Comparison of ENCODE assay signal across 8 mouse cellular contexts in genomic region chr16:13197293-13197692, GRCm38 (mm10). TPM values are rescaled to one million over a fixed set of nuclear protein-coding genes. Genes with fewer than 3 reads are reported as not detected.
DNase-seq lines count a peak whose midpoint lies in the region; ATAC-seq and TF ChIP-seq lines count a peak whose summit lies in the region.

No protein-coding gene starts in this region.

- intact Hi-C loops in left cerebral cortex, adult 2 months (cut with DNase I): loop anchor here (1.0 to 2.0 kb wide), 3 partner anchors 10 to 161 kb away; partner anchors contain the start of gene Mrtfb

- 38% methylated on average over 5 of the region's 5 CpGs for WGBS in intestine, embryonic 14.5 days
- 47% methylated on average over 5 of the region's 5 CpGs for WGBS in intestine, embryonic 15.5 days
- 32% methylated on average over 5 of the region's 5 CpGs for WGBS in forebrain, postnatal 0 days
- WGBS in liver, embryonic 12.5 days (ENCODE audit: insufficient replicate concordance): 22% methylated on average over 5 of the region's 5 CpGs

- ATAC-seq in intestine, embryonic 14.5 days (replicated peaks; ENCODE audit: low FRiP score, low TSS enrichment, low read depth): no peak
- ATAC-seq in intestine, embryonic 15.5 days: no peak
- peak; percentile 93 for ATAC-seq in forebrain, postnatal 0 days
- ATAC-seq in liver, embryonic 12.5 days: no peak

- no peaks in the 10 kb centered on the region for H3K27me3 ChIP-seq in intestine, embryonic 14.5 days (replicated peaks; ENCODE audit: control insufficient read depth, insufficient read depth, low read length)
- no peaks in the 10 kb centered on the region for H3K27me3 ChIP-seq in intestine, embryonic 15.5 days (replicated peaks)
- no peaks in the 10 kb centered on the region for H3K27me3 ChIP-seq in forebrain, postnatal 0 days (ENCODE audit: insufficient read depth, low read length)
- H3K27me3 ChIP-seq in myocyte (ENCODE audit: control insufficient read depth, insufficient read depth, insufficient read length): no peaks in the 10 kb centered on the region
- no peaks in the 10 kb centered on the region for H3K27me3 ChIP-seq in liver, embryonic 12.5 days (replicated peaks)

- H3ac ChIP-seq in myocyte (ENCODE audit: control insufficient read depth, insufficient read length): no peak overlapping the region

- no peaks in the 10 kb centered on the region for H3K79me2 ChIP-seq in myocyte (ENCODE audit: control insufficient read depth, insufficient read depth)

- peaks cover 32% of the 10 kb centered on the region; the same call in 1 of the 2 replicates for H3K4me1 ChIP-seq in intestine, embryonic 14.5 days (replicated peaks; ENCODE audit: control insufficient read depth, insufficient read depth, low read length)
- H3K4me1 ChIP-seq in intestine, embryonic 15.5 days (replicated peaks): peaks cover 10% of the 10 kb centered on the region; the same call in 1 of the 2 replicates
- peaks cover 20% of the 10 kb centered on the region for H3K4me1 ChIP-seq in forebrain, postnatal 0 days (ENCODE audit: insufficient read depth)
- H3K4me1 ChIP-seq in liver, embryonic 12.5 days: peaks cover 13% of the 10 kb centered on the region; the same call in 1 of the 2 replicates

- no peaks in the 10 kb centered on the region for H3K36me3 ChIP-seq in intestine, embryonic 14.5 days (ENCODE audit: control insufficient read depth, insufficient read depth, low read length)
- no peaks in the 10 kb centered on the region for H3K36me3 ChIP-seq in intestine, embryonic 15.5 days
- H3K36me3 ChIP-seq in forebrain, postnatal 0 days (ENCODE audit: insufficient read depth): no peaks in the 10 kb centered on the region
- no peaks in the 10 kb centered on the region for H3K36me3 ChIP-seq in myocyte (ENCODE audit: control insufficient read depth, insufficient read depth)
- no peaks in the 10 kb centered on the region for H3K36me3 ChIP-seq in liver, embryonic 12.5 days

- no peak overlapping the region for H3K9ac ChIP-seq in intestine, embryonic 14.5 days (ENCODE audit: low read length)
- no peak overlapping the region for H3K9ac ChIP-seq in intestine, embryonic 15.5 days
- 0 out of 2 replicates have a peak overlapping the region, but pooled peaks have one; percentile 25 for H3K9ac ChIP-seq in forebrain, postnatal 0 days
- no peak overlapping the region for H3K9ac ChIP-seq in liver, embryonic 12.5 days

- H3K4me2 ChIP-seq in intestine, embryonic 14.5 days (ENCODE audit: low read length): no peak overlapping the region
- H3K4me2 ChIP-seq in intestine, embryonic 15.5 days (replicated peaks): no peak overlapping the region
- no peak overlapping the region for H3K4me2 ChIP-seq in forebrain, postnatal 0 days (ENCODE audit: low read depth)
- peak overlapping the region; percentile 12 for H3K4me2 ChIP-seq in myocyte (ENCODE audit: low read depth)
- no peak overlapping the region for H3K4me2 ChIP-seq in liver, embryonic 12.5 days

- H3K4me3 ChIP-seq in intestine, embryonic 14.5 days (ENCODE audit: low read depth, low read length): no peak overlapping the region
- H3K4me3 ChIP-seq in intestine, embryonic 15.5 days (replicated peaks): no peak overlapping the region
- H3K4me3 ChIP-seq in forebrain, postnatal 0 days (ENCODE audit: low read depth, low read length): no peak overlapping the region
- H3K4me3 ChIP-seq in left cerebral cortex, adult 2 months: no peak overlapping the region
- no peak overlapping the region for H3K4me3 ChIP-seq in myocyte
- no peak overlapping the region for H3K4me3 ChIP-seq in liver, embryonic 12.5 days

- TF ChIP-seq POLR2A in myocyte (IDR thresholded peaks at IDR 0.05; ENCODE audit: insufficient read length, low read depth): no peak

- no peak for TF ChIP-seq CTCF in forebrain, postnatal 0 days (IDR thresholded peaks at IDR 0.05; ENCODE audit: low read depth)
- no peak for TF ChIP-seq CTCF in left cerebral cortex, adult 2 months (IDR thresholded peaks at IDR 0.05)

- no peak for DNase-seq in intestine, embryonic 14.5 days (ENCODE audit: low spot score)
- DNase-seq in forebrain, postnatal 0 days: peak; percentile 78
- DNase-seq in left cerebral cortex, adult 2 months (ENCODE audit: extremely low spot score in 1 of 2, low spot score in 2 of 2): peak; percentile 74 to 82
- no peak for DNase-seq in spleen, adult 12 weeks (ENCODE audit: low spot score)
- DNase-seq in heart, postnatal 4 days: no peak

- H3K27ac ChIP-seq in intestine, embryonic 14.5 days (ENCODE audit: low read depth): 0 out of 2 replicates have a peak overlapping the region, but pooled peaks have one; percentile 11
- H3K27ac ChIP-seq in intestine, embryonic 15.5 days: no peak overlapping the region; the same call in 1 of the 2 replicates
- H3K27ac ChIP-seq in forebrain, postnatal 0 days (ENCODE audit: low read depth, low read length): peak overlapping the region; percentile 88
- H3K27ac ChIP-seq in left cerebral cortex, adult 2 months: peak overlapping the region; percentile 96
- H3K27ac ChIP-seq in liver, embryonic 12.5 days: no peak overlapping the region

- no peaks in the 10 kb centered on the region for H3K9me3 ChIP-seq in intestine, embryonic 14.5 days (ENCODE audit: control insufficient read depth, low read length)
- H3K9me3 ChIP-seq in intestine, embryonic 15.5 days: no peaks in the 10 kb centered on the region
- H3K9me3 ChIP-seq in forebrain, postnatal 0 days (ENCODE audit: low read length): no peaks in the 10 kb centered on the region
- H3K9me3 ChIP-seq in liver, embryonic 12.5 days (replicated peaks): no peaks in the 10 kb centered on the region

TF ChIP-seq in myocyte, 11 proteins besides CTCF, POLR2A, EP300 and RAD21:
- TF ChIP-seq E2F4 (IDR thresholded peaks at IDR 0.05; ENCODE audit: insufficient read depth) (no peak), CEBPB (IDR thresholded peaks at IDR 0.05; ENCODE audit: insufficient read depth, poor library complexity, severe bottlenecking) (no peak), MYOG (IDR thresholded peaks at IDR 0.05; ENCODE audit: control insufficient read depth in 1 of 3, insufficient read depth in 1 of 3, insufficient read length in 2 of 3, low read depth in 2 of 3) (no peak), REST (IDR thresholded peaks at IDR 0.05; ENCODE audit: insufficient read depth, insufficient read length) (no peak), SRF (IDR thresholded peaks at IDR 0.05; ENCODE audit: control insufficient read depth, insufficient read length, low read depth) (no peak), MYOD1 (IDR thresholded peaks at IDR 0.05; ENCODE audit: control insufficient read depth in 1 of 3, insufficient read length in 2 of 3, low read depth in 2 of 3) (no peak), POLR2AphosphoS2 (IDR thresholded peaks at IDR 0.05; ENCODE audit: insufficient read length, low read depth) (no peak), USF1 (IDR thresholded peaks at IDR 0.05; ENCODE audit: low read depth) (no peak), MAX (IDR thresholded peaks at IDR 0.05; ENCODE audit: low read depth) (no peak), TCF12 (IDR thresholded peaks at IDR 0.05; ENCODE audit: insufficient read depth, poor library complexity, severe bottlenecking) (no peak), TCF3 (IDR thresholded peaks at IDR 0.05; ENCODE audit: insufficient read length, low read depth) (no peak)

RNA-seq across cellular contexts. Expression of gene Mrtfb, which starts 59.0 kb away (rescaled TPM):
- polyA plus RNA-seq in intestine, embryonic 14.5 days (2014; fragmentation: Nextera tagmentation; extraction: Ambion mirVana): 33.0 and 34.2 TPM in 2 replicates
- 20.3 and 20.9 TPM in 2 replicates for polyA plus RNA-seq in intestine, embryonic 15.5 days (2015; fragmentation: Nextera tagmentation; extraction: Ambion mirVana)
- total RNA-seq in forebrain, postnatal 0 days (2014; rRNA removed): 23.5 and 32.3 TPM in 2 replicates
- 12.0 and 21.9 TPM in 2 replicates for polyA plus RNA-seq in forebrain, postnatal 0 days (2015; fragmentation: Nextera tagmentation; extraction: Ambion mirVana)
- 100 to 1,000 TPM; 188 to 193 TPM for total RNA-seq in left cerebral cortex, adult 2 months (2021)
- polyA plus RNA-seq in myocyte (2012; fragmentation: generic; extraction: Trizol): 5.2 TPM
- polyA plus RNA-seq in liver, embryonic 12.5 days (2016; fragmentation: Nextera tagmentation; extraction: Ambion mirVana): 5.5 and 5.7 TPM in 2 replicates
- total RNA-seq in heart, postnatal 4 days (2021): 10 to 100 TPM; 29.9 to 30.4 TPM

Comparison
In these comparisons a context has a peak if more than half of its experiments do, and no peak if none do; other contexts are left out.
1. H3K27ac ChIP-seq: peak in intestine, embryonic 14.5 days (single experiment), forebrain, postnatal 0 days (single experiment) and left cerebral cortex, adult 2 months (single experiment); none in intestine, embryonic 15.5 days (single experiment) and liver, embryonic 12.5 days (single experiment).
2. DNase-seq: peak in forebrain, postnatal 0 days (single experiment) and left cerebral cortex, adult 2 months (2 of 2); none in intestine, embryonic 14.5 days (single experiment), spleen, adult 12 weeks (single experiment) and heart, postnatal 4 days (single experiment).